Mouse (Mus musculus): Measurements from ENCODE around the gene Cycs.

GRCm38 (mm10) chr6:50525846-50526245 is 40.5 kb downstream of the Cycs start:
- TF ChIP-seq POLR2AphosphoS5 (IDR thresholded peaks at IDR 0.05; ENCODE audit: borderline replicate concordance, low read depth, low read length): no peak
- TF ChIP-seq POLR2AphosphoS2 (IDR thresholded peaks at IDR 0.05; ENCODE audit: low read length): no peak
- TF ChIP-seq ETS1 (IDR thresholded peaks at IDR 0.05; ENCODE audit: low read depth, low read length): no peak
- no peak for TF ChIP-seq JUND (IDR thresholded peaks at IDR 0.05; ENCODE audit: low read depth, low read length)
- TF ChIP-seq GATA1 (IDR thresholded peaks at IDR 0.05; ENCODE audit: low read depth, low read length): no peak
- TF ChIP-seq CTCF (IDR thresholded peaks at IDR 0.05 in 2 of 3, conservative IDR thresholded peaks at IDR 0.05 in 1 of 3; ENCODE audit: control insufficient read depth in 1 of 3, insufficient read depth in 1 of 3, low read depth in 2 of 3, low read length in 3 of 3, poor library complexity in 1 of 3, severe bottlenecking in 1 of 3): no peak
- no peak for TF ChIP-seq ZNF384 (IDR thresholded peaks at IDR 0.05; ENCODE audit: low read depth, low read length)
- TF ChIP-seq ZC3H11A (IDR thresholded peaks at IDR 0.05; ENCODE audit: low read depth, low read length): no peak
- TF ChIP-seq RAD21 (IDR thresholded peaks at IDR 0.05; ENCODE audit: low read depth, low read length): no peak
- no peak for TF ChIP-seq POLR2A (IDR thresholded peaks at IDR 0.05; ENCODE audit: control insufficient read depth in 1 of 2, insufficient read depth in 1 of 2, low read depth in 1 of 2, low read length in 2 of 2, poor library complexity in 1 of 2)
